Mouse (Mus musculus): Measurements from ENCODE around the gene Sgk2. TPM values are rescaled to one million over a fixed set of nuclear protein-coding genes. Genes with fewer than 3 reads are reported as not detected.

Sgk2 gene
- 4.4 and 4.9 TPM in 2 replicates for polyA plus RNA-seq (2012; rRNA removed)

GRCm38 (mm10) chr2:162987218-162987617 is at the start of gene Sgk2:
Sgk2 (plus strand) TSS chr2:162987330.

DNA sequence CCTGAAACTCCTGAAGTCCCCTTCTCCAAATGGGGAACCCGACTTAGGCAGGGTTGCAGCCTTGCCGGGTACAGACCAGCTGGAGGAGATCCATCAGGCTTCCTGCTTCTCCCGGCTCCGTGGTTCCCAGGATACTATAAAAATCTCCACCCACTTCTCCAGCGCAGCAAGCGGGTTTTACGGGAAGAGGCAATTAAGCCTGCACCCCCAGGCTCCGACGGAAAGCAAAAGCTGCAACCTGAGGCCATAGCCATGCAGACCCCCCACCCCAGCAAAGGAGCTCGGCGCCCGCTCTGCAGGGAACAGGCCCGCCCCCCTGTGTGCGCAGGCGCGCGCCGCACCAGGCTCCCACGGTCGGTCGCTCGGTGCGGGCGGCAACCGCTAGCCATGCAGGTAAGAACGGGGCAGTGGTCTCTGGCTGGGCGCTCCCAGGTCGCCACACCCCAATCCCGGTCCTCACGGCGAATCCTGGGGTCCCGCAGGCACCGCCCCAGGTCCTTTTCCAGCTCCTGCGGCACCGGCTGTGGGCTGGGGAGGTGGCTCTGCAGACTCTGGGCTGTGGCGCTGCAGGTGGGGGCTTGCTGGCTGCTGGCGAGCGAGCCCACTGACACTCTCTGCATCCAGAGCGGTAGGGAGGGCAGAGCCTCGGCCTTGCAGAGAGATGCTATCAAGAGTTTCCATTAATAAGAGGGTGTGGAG is 43.8 kb upstream of the Sgk2 start, which contains the start of gene L3mbtl1:
Gene L3mbtl1, plus strand, starts transcription at position 325 of the 699 bp plus-strand sequence.

DNA sequence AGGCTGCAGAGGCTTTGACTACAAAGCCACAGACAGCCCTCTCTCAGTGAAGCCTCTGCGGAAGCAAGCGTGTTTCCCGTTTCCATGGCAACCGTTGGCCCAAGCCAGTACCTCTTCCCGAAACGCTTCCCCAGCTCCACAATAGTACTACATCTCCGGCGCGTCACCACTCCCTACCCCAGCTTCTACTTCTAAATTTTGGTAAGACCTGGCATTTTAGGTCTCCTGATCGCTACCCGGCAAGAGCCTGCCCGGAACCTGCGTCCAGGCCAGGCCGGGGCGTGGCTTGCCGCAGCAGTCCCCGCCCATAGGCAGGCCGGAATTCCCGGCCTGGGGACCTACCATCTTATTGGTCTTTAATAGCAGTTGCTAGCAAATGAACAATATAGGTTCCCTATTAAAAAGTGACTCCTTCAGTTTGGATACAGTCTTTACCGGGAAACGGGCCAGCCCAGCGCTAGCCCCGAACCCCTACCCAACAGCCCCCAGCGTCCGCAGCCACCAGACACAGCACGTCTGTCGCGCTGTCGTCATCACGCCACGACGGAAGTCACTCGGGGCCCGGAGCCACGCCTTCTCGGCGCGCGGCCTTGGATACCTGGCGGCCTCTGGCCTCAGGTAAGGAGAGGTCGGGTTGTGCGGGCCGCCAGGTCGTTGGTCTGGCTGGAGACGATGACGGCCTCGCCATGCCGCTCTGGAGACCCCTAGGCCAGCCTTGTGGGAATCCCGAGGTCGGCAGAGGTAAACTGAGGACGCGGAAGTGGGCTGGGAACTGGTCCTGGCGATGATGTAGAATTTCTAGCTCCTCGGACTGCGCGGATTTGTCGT is 30.0 kb downstream of the Sgk2 start, which contains the start of gene Ift52:
Gene Ift52, plus strand, starts transcription at position 439 of the 828 bp plus-strand sequence.

GRCm38 (mm10) chr2:163054335-163054840 is 67.3 kb downstream of the Sgk2 start, which contains the start of gene Mybl2:
Mybl2 (plus strand) TSS chr2:163054687.

Other genes with a start within 250 kb of the Sgk2 start
- gene Srsf6, start 55.8 kb upstream of the Sgk2 start, polyA plus RNA-seq (2012; rRNA removed) = 111 and 126 TPM in 2 replicates
- gene L3mbtl1, start 43.9 kb upstream of the Sgk2 start, polyA plus RNA-seq (2012; rRNA removed) = 0.07 and 0.22 TPM in 2 replicates
- gene Ift52, start 30.0 kb downstream of the Sgk2 start, polyA plus RNA-seq (2012; rRNA removed) = 12.1 and 12.7 TPM in 2 replicates
- gene Mybl2, start 67.4 kb downstream of the Sgk2 start, polyA plus RNA-seq (2012; rRNA removed) = 20.0 and 22.4 TPM in 2 replicates
- 0.08 and 0.13 TPM in 2 replicates for gene Gtsf1l, start 100.5 kb downstream of the Sgk2 start, polyA plus RNA-seq (2012; rRNA removed)
- gene Tox2, start 215.8 kb downstream of the Sgk2 start, polyA plus RNA-seq (2012; rRNA removed) = 0.64 and 0.82 TPM in 2 replicates